Mouse (Mus musculus) Patski (cell line): ENCODE results near the gene Mrps23. TPM values are rescaled to one million over a fixed set of nuclear protein-coding genes. Genes with fewer than 3 reads are reported as not detected.

Source experiments
- ATAC-seq: fragments of 100-300 bp; one replicate; pipeline ENCODE4 v1.8.0; 2021
- CTCF ChIA-PET: fragments of 350-600 bp; sonication (Branson Sonifier 250); formaldehyde crosslinking; loops from one replicate; lab custom pipeline; 2022; ENCODE audit warnings: inconsistent platforms; lab: Charles Lee
- POLR2A ChIA-PET: fragments of 350-600 bp; sonication (Branson Sonifier 250); formaldehyde crosslinking; loops from one replicate; lab custom pipeline; 2022; ENCODE audit warnings: antibody characterized with exemption, inconsistent platforms; lab: Charles Lee
- DNase-seq: peaks from one replicate; pipeline ENCODE4 v3.0.0-alpha.2; 2011; ENCODE audit warnings: low read depth, low spot score
- H3K27me3 ChIP-seq: fragments of 371-371 bp; one replicate; pipeline ENCODE4 v1.5.1; 2021
- CTCF ChIP-seq: fragments of 100-300 bp; IDR thresholded peaks from one replicate; pipeline ENCODE4 v1.5.1; 2021
- in situ Hi-C: fragments of 300-500 bp; cut with MboI; formaldehyde crosslinking; loops from 3 replicates; pipeline ENCODE4 v1.11.1; 2018; ENCODE audit warnings: low pct_unique_long_range_greater_than_20kb, mixed read lengths
- polyA plus RNA-seq: library from polyadenylated mRNA; unstranded; gene quantifications from one replicate; pipeline ENCODE4 v1.2.3, GENCODE M21; 2021

The Mrps23 gene
- polyA plus RNA-seq, 1 experiment from 2014 or later, result 105 TPM

DNA sequence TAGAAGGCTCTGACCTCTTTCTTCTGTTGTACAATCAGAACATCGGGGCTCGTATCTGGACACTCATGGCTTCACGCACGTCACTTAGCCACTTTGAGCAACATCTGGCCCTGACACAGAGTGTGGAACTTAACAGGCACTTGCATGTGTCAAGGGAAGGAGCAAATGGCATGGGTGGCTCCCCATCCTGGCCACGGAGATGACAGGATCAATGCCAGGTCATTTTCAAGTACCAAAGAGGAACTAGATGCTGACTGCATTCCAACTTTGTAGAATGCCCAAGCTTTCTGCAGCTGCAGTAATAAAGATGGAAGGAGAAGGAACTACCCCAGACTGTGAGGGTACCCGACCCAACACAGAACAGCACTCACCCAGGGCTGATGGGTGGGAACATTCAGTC is 14.0 kb downstream of the Mrps23 start:
- in situ Hi-C loops, result no loop called here
- TF ChIP-seq CTCF, result no peak
- ChIA-PET CTCF (interaction anchor here (1.0 to 1.1 kb wide), 2 partner anchors 14 to 605 kb away, joined by 3 read pairs; partner anchors contain the start of gene Mrps23), POLR2A (interaction anchor here (0.6 to 1.6 kb wide), 2 partner anchors 10 to 276 kb away, joined by 3 read pairs; no protein-coding TSS in a partner anchor)
- ATAC-seq, result no peak
- no peak for DNase-seq
- H3K27me3 ChIP-seq, result no peaks in the 10 kb centered on the region

DNA sequence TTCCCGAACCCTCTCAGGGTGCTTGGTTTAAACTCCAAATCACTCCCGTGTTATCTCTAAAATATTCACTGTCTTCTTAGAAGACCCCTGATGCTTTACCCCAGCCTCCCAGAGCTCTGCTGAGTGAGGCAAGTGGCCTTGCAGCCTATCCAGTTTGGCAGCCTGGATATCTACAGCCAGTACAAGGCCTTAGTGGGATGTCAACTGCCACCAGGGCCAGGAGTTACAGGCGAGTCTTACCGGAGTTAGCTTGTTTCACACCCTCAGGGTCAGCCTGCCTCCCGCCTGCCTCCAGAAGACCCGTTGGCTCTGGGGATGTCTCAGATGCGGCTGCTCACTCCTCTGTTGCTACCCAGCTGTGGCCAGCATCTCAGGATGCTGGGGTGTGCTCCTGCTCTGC is 14.4 kb downstream of the Mrps23 start:
- DNase-seq (no peak), ATAC-seq (no peak)
- ChIA-PET CTCF (interaction anchor here (1.0 to 1.1 kb wide), 2 partner anchors 14 to 604 kb away, joined by 3 read pairs; partner anchors contain the start of gene Mrps23), POLR2A (interaction anchor here (0.6 to 1.6 kb wide), 3 partner anchors 10 to 604 kb away, joined by 3 read pairs; no protein-coding TSS in a partner anchor)
- no peak for TF ChIP-seq CTCF
- no peaks in the 10 kb centered on the region for H3K27me3 ChIP-seq
- in situ Hi-C loops, result no loop called here

DNA sequence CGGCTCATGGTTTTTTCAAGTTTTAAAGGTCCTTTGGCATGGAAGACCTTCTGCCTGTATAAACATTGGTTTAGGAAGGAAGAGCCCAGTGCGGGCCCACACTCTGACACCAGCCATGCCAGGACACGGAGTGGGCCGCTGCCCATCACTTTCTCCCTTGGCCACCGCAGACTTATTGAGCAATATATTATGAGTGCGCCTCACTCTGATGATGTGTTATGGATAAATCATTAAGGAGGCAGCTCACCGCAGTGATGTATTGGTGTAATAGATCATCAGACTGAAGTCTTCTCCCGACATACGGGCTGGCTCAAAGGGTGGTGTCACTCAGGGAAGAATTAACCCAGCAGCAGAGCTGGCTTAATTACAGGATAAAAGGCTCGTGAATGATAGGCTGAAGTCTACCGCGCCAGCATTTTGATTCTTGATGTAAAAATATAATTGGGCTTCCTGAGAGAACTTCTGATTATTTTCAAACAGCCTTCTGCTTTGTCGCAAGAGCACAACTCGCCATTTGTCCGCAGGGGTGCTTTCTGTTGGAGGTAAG is 17.8 kb downstream of the Mrps23 start:
- ATAC-seq (no peak), DNase-seq (no peak)
- ChIA-PET POLR2A (no interaction called here), CTCF (interaction anchor here (1.9 kb wide), 1 partner anchor 10 kb away, joined by 7 read pairs; no protein-coding TSS in a partner anchor)
- H3K27me3 ChIP-seq, result no peaks in the 10 kb centered on the region
- TF ChIP-seq CTCF, result no peak
- in situ Hi-C loops, result loop anchor here (10.0 kb wide), 1 partner anchor 513 kb away; no protein-coding TSS in a partner anchor

DNA sequence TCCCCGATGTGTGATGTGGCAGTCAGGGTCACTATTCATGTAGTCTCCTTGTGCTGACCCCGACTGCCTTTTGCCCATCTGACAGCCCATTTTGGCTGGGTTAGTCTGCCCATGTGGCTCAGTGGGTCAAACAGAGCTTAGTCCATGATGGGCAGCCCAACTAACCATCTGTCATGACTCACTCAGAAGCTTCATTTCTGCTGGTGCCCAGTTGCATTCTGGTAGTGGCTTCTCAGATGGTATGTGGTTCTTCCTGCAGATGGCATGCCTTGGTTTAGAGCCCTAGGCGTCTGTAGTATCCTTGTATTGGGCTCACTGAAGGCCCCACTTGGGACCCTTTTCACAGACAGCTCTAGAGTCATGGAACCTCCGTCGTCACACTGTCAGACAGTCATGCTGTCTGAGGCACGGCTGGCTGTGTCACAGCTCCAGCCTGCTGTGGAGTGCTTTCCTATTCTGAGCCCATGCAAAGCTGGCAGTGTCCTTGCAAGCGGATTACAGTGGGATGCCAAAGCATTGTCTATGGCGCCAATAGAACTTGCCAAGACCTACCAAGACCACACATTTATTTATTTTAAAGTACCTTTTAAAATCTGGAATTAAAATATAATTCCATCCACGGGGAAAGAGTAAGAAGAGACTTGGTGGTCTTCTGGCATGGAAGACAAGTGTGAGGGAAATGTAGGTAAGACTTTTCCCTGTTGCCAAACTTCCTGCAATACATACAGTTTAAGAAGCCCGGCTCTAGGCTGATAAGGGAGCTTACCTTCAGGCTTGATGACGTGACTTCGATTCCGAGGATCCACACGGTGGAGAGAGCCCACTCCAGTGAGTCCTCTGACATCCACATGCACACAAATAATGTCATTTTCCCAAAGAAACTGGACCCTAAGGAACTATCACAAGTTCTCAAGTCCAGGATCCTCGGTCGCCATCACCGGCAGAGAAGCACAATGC is 23.1 kb downstream of the Mrps23 start:
- CTCF ChIA-PET, result interaction anchor here (0.8 to 2.7 kb wide), 3 partner anchors 11 to 591 kb away, joined by 3 to 16 read pairs (median 5); no protein-coding TSS in a partner anchor
- no peaks in the 10 kb centered on the region for H3K27me3 ChIP-seq
- POLR2A ChIA-PET, result no interaction called here
- in situ Hi-C loops, result loop anchor here (10.0 kb wide), 1 partner anchor 508 kb away; no protein-coding TSS in a partner anchor
- TF ChIP-seq CTCF, result no peak
- no peak for DNase-seq
- ATAC-seq, result no peak

DNA sequence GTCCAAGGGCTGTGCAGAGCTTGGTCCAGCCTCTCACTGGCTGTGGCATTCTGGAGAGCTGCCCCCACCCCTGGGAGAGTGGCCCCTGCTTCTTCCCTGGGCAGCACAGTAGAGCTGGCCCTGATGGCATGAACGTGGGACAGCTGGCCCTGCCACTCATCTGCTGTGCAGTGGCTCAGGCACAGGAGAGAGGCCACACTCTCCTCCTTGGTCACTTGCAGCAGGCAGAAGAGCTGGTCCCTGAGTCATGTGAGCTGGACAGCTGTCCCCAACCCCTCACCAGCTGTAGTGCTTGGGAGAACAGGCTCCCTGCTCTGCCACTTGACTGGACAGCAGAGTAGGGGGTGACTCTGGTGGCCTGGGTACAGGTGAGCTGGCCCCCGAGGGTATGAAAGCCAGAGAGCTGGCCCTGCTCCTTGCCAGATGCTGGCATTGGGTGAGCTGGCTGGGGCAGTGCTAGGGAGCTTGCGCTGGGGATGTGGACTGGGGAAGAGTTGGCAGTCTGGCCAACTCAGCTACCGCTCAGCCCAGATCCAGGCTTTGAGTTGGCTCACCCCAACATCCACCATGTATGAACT is 27.1 kb downstream of the Mrps23 start:
- CTCF ChIA-PET, result interaction anchor here (1.0 to 2.4 kb wide), 2 partner anchors 8 to 15 kb away, joined by 4 to 7 read pairs; no protein-coding TSS in a partner anchor
- in situ Hi-C loops, result no loop called here
- no peaks in the 10 kb centered on the region for H3K27me3 ChIP-seq
- TF ChIP-seq CTCF, result no peak
- ATAC-seq, result no peak
- no peak for DNase-seq
- POLR2A ChIA-PET, result no interaction called here

DNA sequence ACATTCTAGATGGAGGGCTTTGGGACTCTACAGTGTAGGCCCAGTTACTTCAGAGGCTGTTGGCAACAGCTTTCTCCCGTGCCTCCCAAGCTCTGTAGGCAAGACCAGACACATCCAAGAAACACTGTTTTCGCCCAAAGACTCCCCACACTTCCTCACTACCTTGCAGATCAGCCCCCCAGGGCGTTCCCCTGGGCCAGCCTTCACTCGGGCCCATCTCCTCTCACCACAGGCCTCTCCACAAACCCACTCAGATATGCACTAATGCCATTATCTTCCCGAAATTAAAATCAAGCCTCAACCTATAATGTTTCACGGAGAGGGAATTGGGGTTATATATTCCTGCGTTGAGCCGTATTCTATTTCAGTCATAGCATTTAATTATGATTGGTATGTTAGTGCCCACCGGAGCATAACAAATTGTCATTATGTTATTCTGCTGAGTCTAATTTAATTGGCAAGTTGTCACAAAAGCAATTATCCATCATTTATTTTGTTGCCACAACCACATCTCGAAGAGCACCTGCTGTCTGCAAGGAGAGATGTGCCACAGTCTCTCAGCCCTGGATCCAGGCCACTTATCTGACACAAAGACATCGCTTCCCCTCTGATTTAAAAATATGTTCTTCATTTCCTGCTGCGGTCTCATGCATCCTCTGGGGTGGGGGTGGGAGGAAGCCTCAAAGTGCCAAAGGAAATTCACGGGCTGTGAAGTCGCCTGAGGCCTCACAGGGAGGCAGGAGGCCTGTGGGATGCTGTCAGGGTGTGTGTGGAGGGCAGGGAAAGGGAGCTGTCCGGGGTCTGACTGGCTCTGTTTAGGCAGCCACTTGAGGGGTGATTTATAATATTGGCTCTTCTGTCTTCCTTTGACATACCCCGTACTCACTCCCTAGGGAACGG is 29.6 kb downstream of the Mrps23 start:
- in situ Hi-C loops, result no loop called here
- POLR2A ChIA-PET, result no interaction called here
- no peak for DNase-seq

DNA sequence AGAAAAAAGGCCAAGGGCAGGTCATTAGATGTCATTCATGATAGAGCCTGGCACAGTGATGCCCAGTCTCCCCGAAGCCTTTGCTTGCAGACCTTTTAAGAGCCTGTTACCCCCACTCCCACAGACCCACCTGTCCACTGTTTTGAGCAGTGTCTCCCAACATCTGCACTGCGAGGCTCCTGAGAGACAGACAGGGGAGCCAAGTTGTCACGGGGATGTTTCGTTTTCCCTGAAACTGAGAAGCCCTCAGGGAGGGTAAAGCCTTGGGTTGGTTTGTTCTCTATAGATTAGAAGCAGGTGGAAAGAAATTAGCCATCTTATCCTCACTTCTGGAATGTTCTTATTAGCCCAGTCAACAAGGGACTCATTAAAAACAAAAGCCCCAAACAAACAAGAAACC is 30.6 kb downstream of the Mrps23 start:
- POLR2A ChIA-PET, result no interaction called here
- TF ChIP-seq CTCF, result no peak
- in situ Hi-C loops, result no loop called here
- ATAC-seq (no peak), DNase-seq (no peak)
- CTCF ChIA-PET, result interaction anchor here (2.3 kb wide), 1 partner anchor 17 kb away, joined by 9 read pairs; no protein-coding TSS in a partner anchor
- H3K27me3 ChIP-seq, result no peaks in the 10 kb centered on the region

More for the DNA sequence above, 29.6 kb downstream of the Mrps23 start:
- peak; percentile 41 for ATAC-seq
- CTCF ChIA-PET, result interaction anchor here (1.0 to 2.4 kb wide), 2 partner anchors 11 to 606 kb away, joined by 3 to 7 read pairs; no protein-coding TSS in a partner anchor
- H3K27me3 ChIP-seq, result no peaks in the 10 kb centered on the region
- no peak for TF ChIP-seq CTCF

DNA sequence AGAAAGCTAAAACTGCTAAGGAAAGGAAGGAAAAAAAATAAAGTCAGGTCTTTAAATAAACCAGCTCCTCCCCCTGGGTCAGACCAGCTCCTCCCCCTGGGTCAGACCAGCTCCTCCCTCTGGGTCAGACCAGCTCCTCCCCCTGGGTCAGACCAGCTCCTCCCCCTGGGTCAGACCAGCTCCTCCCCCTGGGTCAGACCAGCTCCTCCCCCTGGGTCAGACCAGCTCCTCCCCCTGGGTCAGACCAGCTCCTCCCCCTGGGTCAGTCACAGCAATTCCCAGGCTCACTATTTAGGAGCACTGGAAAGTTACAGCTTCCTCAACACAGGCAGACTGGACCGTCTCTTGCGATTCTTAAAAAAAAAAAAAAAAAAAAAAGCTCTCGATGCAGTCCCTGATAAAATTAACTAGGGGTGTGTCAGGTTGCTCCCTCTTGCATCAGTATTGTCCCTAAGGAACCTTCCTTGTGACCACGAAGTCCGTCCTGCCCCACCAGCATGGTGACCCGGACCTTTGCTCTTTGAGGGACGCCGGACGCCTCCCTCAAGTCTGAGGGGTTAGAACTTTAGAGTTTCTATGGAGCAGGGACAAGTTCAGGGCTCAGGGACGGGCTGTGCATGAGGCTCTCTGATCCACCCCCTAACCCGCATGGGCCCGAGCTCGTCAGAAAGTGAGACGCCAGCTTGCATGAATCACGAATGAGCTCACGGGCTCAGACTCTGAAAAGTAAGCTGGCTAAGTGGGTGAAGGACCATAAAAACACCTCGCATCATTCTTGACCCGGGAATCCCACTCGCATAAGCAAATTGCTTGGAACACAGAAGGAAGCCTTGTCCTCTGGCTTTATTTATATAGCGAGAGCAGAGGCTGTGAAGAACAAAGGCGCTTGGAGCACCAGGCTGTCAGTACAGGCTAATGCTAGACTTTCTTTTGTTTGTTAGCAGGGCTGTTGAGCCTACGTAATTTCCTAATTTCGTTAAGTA is 31.3 kb downstream of the Mrps23 start:
- TF ChIP-seq CTCF, result no peak

More for the DNA sequence above, 31.3 kb downstream of the Mrps23 start:
- DNase-seq (no peak), ATAC-seq (peak; percentile 37)
- no peaks in the 10 kb centered on the region for H3K27me3 ChIP-seq
- ChIA-PET POLR2A (interaction anchor here (0.5 to 0.6 kb wide), 2 partner anchors 485 to 595 kb away, joined by 3 read pairs; no protein-coding TSS in a partner anchor), CTCF (interaction anchor here (2.3 kb wide), 1 partner anchor 17 kb away, joined by 9 read pairs; no protein-coding TSS in a partner anchor)
- in situ Hi-C loops, result no loop called here
